Mouse (Mus musculus): ENCODE data around the gene Ptgds.
A peak's percentile ranks its signal among the peaks of the same experiment; 100 is the strongest.

Ptgds gene

DNA sequence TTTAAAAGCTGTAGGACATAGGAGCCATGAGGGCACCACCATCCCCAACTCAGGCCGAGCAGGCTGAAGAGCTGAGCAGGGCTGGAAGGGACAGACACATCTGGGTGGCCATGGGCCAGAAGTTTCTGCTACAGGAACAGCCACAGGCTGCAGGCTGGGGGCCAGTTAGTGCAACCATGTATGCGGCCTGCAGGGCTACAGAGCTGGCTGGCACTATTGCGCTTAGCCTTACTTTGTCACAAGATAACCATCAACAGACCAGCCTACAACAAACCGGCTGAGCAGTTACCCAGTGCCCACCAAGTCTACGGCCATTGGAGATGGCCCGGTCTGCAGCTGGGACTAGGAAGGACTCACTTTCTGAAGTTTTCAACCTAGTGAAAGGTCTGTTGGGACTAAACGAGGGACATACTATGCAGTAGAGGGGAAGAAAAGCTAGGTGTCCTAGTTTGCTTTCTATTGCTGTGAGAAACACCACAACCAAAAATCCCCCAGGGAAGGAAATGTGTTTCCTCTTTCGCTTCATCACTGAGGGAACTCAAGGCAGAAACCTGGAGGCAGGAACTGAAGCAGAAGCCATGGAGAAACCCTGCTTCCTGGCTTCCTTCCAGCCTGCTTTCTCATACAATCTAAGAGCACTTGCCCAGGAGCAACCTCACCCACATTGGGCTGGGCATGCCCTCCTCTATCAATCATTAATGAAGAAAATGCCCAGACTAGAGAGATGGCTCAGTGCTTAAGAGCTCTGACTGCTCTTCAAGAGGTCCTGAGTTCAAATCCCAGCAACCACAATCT lies 18.8 kb downstream of the Ptgds start:
- DNase-seq (ENCODE audit: low spot score in 2 of 2) = no peak

- no peak for DNase-seq (ENCODE audit: low spot score in 2 of 2)
Observed at GRCm38 (mm10) chr2:25442682-25443081, 27.2 kb downstream of the Ptgds start.

GRCm38 (mm10) chr2:25441067-25441466 lies 28.8 kb downstream of the Ptgds start:
- DNase-seq (ENCODE audit: low spot score in 2 of 2) = no peak

- DNase-seq (ENCODE audit: low spot score in 2 of 2) = peak in 1 of 2 experiments; percentile 9
Observed at GRCm38 (mm10) chr2:25436286-25436820, 33.5 kb downstream of the Ptgds start.

DNA sequence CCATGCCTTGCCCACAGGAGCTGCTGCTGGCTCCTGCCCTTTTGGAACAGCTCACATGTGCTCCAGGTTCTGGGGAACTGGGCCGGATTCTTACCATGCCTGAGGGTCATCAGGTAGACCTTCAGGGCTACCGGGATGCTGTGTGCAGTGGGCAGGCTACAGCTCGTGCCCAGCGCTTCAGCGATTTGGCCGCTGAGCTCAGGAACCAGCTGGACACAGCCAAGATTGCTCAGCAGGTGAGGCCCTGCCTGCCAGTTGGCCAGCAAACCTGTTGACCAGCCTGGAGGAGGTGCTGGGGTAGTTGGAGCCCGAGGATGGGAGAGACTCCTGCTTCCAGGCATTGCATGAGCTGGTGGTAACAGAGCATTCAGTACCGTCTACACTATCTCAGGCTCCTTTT lies 35.6 kb downstream of the Ptgds start:
- peak in 1 of 2 experiments; percentile 9 for DNase-seq (ENCODE audit: low spot score in 2 of 2)

DNA sequence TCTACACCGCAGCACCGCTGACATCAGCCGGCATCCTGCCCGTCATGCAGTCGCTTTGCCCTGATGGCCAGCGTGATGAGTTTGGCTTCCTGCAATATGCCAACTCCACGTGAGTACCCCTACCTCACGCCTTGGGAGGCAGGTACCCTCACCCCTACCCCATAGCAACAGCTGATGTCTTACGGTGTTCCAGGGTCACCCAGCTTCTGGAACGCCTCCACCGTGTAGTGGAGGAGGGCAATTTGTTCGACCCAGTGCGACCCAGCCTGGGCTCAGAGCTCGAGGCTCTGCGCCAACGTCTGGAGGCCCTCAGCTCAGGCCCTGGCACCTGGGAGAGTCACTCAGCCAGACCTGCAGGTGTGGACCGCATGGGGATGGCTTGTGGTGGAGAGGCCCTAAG lies 36.7 kb downstream of the Ptgds start:
- peak in 1 of 2 experiments; percentile 11 for DNase-seq (ENCODE audit: low spot score in 2 of 2)

GRCm38 (mm10) chr2:25432326-25433098 lies 37.3 kb downstream of the Ptgds start:
- peak in 1 of 2 experiments; percentile 16 for DNase-seq (ENCODE audit: low spot score in 2 of 2)

DNA sequence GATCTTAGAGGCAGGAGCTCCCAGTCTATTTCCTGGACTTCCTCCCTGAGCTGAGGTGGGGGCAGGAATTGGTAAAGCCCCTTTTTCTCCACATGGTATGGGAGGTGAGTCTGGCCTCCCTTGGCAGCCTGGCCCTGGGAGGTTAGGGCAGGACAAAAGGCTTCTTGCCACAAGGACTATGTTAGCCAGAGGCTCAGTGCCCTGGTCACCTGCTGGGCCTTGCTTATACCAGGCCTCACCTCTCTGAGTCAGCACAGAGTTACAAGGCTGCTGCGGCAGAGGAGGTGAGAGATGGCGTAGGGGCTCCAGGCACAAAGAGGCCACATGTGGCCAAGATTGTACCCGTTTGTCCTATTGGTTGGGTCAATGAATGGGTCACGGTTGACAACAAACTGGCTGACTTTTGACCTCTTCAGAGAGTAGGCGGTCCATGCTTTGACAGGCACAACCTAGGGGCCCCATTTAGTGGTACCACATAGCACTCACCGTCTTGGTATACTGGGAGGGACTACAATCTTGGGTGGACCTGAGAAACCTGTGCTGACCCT lies 38.5 kb downstream of the Ptgds start:
- peak in 1 of 2 experiments; percentile 10 for DNase-seq (ENCODE audit: low spot score in 2 of 2)

GRCm38 (mm10) chr2:25430395-25431233 lies 39.2 kb downstream of the Ptgds start:
- peak in 1 of 2 experiments; percentile 15 for DNase-seq (ENCODE audit: low spot score in 2 of 2)

DNA sequence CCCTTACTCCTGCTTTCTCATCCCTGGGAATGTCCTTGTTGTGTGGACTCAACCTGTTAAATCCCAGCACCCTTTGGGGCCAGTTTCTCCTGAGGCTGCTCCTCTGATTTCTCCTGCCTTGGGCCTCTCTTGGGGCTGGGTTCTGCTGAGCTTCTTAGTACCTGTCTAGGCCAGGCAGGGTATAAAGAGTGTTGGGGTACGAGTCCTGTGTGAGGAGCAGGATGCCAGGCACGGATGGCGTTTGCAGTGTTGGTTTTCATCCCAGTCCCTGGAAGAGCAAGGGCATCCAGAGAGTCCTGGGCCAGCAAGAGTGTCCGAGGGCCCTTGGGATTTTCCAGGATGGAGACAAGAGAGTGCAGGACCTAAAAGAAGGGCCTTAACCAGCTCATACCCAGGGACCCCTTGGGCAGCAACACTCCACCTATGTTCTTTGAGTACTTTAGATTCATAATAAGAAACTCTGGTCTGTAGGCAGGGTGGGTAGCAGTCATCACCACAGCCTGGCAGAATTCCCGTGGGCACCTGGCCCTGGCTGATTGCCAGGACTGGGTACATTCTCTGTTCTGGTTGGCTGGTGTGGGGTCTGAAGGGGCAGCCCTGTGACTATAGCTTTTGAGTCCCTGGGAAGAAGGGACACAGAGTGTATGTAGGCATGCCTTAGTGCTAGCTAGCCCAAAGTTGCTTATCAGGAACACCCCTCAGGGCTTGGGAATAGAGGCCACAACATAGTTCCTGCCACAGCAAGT lies 40.2 kb downstream of the Ptgds start:
- peak in 1 of 2 experiments; percentile 12 for DNase-seq (ENCODE audit: low spot score in 2 of 2)

DNA sequence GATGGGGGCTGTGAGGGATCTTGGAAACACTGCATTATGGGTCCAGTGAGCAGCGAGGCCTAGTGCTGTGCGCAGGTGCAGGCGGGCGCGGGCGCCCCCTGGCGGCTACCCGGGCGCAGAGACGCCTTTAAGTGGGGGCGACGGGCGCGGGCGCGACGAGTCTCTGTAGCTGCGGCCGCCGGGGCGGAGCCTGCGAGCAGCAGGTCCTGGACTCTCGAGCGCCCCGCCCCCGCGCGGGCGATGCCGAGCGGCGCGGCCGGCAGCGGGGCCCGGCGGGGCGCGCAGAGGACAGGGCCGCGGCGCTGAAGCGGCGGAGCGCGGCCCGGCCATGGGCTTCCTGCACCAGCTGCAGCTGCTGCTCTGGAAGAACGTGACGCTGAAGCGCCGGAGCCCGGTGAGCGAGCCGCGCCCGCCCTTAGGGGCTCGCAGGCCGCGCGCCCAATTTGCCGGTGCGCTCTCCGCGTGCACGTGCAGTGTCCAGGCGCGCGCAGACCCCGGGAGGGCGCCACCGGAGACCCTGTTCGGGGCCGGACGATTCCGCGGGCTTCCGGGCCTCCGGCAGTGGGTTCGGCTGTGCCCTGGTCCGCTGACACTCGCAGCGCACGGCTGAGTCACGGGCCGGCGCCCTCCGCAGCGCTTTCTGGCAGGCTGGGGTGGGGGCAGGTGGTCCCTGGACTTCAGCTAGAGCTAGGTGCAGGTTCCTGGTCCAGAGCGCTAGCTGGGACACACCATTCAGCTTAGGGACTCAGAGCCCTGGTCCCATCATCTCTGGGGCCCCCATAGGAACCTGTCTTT lies 41.2 kb downstream of the Ptgds start, which contains the start of gene Abca2:
TSS of gene Abca2 (plus strand) at position 262 of the 795 bp plus-strand sequence.
- peak; percentile 81 to 93 for DNase-seq (ENCODE audit: low spot score in 2 of 2)

- peak in 1 of 2 experiments; percentile 10 for DNase-seq (ENCODE audit: low spot score in 2 of 2)
Observed at GRCm38 (mm10) chr2:25427256-25427655, 42.6 kb downstream of the Ptgds start.

GRCm38 (mm10) chr2:25426721-25427191 lies 43.1 kb downstream of the Ptgds start:
- DNase-seq (ENCODE audit: low spot score in 2 of 2) = peak; percentile 56 to 83

- no peak for DNase-seq (ENCODE audit: low spot score in 2 of 2)
Observed at GRCm38 (mm10) chr2:25425481-25425880, 44.4 kb downstream of the Ptgds start.

- peak in 1 of 2 experiments; percentile 14 for DNase-seq (ENCODE audit: low spot score in 2 of 2)
Observed at GRCm38 (mm10) chr2:25423626-25424025, 46.2 kb downstream of the Ptgds start.

GRCm38 (mm10) chr2:25422587-25423410 lies 47.0 kb downstream of the Ptgds start, which contains the start of gene Fut7:
Gene Fut7 (plus strand): TSS chr2:25423267.
- peak in 1 of 2 experiments; percentile 46 for DNase-seq (ENCODE audit: low spot score in 2 of 2)

DNA sequence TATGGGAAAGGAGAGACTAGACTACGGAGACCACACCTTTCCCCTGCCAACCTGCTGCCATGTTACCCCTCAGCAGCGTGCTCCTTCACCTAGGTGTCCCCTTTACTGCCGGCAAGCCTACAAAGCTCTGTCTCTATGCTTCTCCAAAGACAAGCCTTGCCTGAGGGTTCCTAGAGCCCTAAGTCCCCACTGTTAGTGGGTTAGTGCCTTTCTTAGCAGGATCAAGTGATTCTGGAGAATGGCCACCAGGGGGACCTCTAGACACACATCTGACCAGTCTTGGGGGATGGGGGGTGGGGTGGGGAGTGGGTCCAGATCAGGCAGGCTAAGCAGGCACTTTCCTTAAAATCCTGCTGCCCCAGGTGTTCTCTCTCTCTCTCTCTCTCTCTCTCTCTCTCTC lies 48.0 kb downstream of the Ptgds start:
- DNase-seq (ENCODE audit: low spot score in 2 of 2) = peak in 1 of 2 experiments; percentile 61

DNA sequence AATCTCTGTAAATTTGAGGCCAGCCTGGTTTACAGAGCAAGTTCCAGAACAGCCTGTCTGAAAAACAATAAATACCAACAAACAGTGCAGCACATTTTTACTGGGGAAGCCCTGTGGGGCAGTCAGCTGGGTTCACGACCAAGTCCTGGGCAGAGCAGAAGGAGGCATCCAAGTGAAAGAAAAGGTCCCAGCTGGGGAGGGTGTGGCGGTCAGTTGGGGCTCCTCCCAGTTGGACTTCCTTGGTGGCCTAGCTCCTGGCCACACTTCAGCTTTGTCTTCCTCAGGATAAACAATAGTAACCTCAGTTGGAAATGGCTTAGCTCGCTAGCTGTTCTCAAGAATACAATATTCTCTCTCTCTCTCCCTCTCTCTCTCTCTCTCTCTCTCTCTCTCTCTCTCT lies 52.4 kb downstream of the Ptgds start:
- no peak for DNase-seq (ENCODE audit: low spot score in 2 of 2)
